Mouse (Mus musculus) neural tube, embryonic 14.5 days (tissue): ENCODE data around the gene Zfp740. TPM values are rescaled to one million over a fixed set of nuclear protein-coding genes. Genes with fewer than 3 reads are reported as not detected.

Experiments used
- ATAC-seq: fragments of 200-750 bp; cut with Nextera tagmentation; 2 replicates; pipeline ENCODE4 v1.8.0; 2017; ENCODE audit warnings: low read depth, mild to moderate bottlenecking, moderate TSS enrichment, moderate library complexity
- H3K27ac ChIP-seq: fragments of 300-500 bp; sonication (generic); 2 replicates; pipeline ENCODE4 v1.5.1; 2014; ENCODE audit warnings: low read depth, mild to moderate bottlenecking, control low read depth, low read length, moderate library complexity, mixed read lengths
- H3K27me3 ChIP-seq: fragments of 300-500 bp; sonication (generic); 2 replicates; pipeline ENCODE4 v1.6.1; 2014; ENCODE audit warnings: low read length; ENCODE audit not compliant: control insufficient read depth, insufficient read depth
- H3K36me3 ChIP-seq: fragments of 300-500 bp; sonication (generic); 2 replicates; pipeline ENCODE4 v1.6.1; 2014; ENCODE audit warnings: low read length, mixed read lengths; ENCODE audit not compliant: control insufficient read depth, insufficient read depth
- H3K4me1 ChIP-seq: fragments of 300-500 bp; sonication (generic); 2 replicates; pipeline ENCODE4 v1.6.1; 2014; ENCODE audit warnings: low read length; ENCODE audit not compliant: control insufficient read depth, insufficient read depth
- H3K4me2 ChIP-seq: fragments of 300-500 bp; sonication (generic); 2 replicates; pipeline ENCODE4 v1.6.1; 2014; ENCODE audit warnings: mild to moderate bottlenecking, low read depth, low read length, control low read depth
- H3K4me3 ChIP-seq: fragments of 300-500 bp; sonication (generic); 2 replicates; pipeline ENCODE4 v1.5.1; 2014; ENCODE audit warnings: low read depth, low read length, control low read depth, mixed read lengths
- H3K9ac ChIP-seq: fragments of 300-500 bp; sonication (generic); replicated peaks from 2 replicates; pipeline ENCODE4 v1.6.1; 2014; ENCODE audit warnings: low read depth, mild to moderate bottlenecking, control low read depth, low read length, mixed read lengths
- H3K9me3 ChIP-seq: fragments of 300-500 bp; sonication (generic); 2 replicates; pipeline ENCODE4 v1.6.1; 2016; ENCODE audit warnings: low read length; ENCODE audit not compliant: control insufficient read depth
- WGBS: fragments of 180-500 bp; shearing (Covaris S2); extraction: QIAGEN DNeasy Blood & Tissue Kit; methylation state at CpG from one replicate; pipeline ENCODE4 v1.1.7; 2014; 5-methylcytosine and 5-hydroxymethylcytosine counted together
- polyA plus RNA-seq: library from polyadenylated mRNA; unstranded; fragments of >200 nt; fragmentation: Nextera tagmentation; extraction: Ambion mirVana; gene quantifications from 2 replicates; pipeline ENCODE4 v1.2.1, GENCODE M21; 2014

The Zfp740 gene
- polyA plus RNA-seq, 1 experiment from 2014 or later = 38.2 TPM

DNA sequence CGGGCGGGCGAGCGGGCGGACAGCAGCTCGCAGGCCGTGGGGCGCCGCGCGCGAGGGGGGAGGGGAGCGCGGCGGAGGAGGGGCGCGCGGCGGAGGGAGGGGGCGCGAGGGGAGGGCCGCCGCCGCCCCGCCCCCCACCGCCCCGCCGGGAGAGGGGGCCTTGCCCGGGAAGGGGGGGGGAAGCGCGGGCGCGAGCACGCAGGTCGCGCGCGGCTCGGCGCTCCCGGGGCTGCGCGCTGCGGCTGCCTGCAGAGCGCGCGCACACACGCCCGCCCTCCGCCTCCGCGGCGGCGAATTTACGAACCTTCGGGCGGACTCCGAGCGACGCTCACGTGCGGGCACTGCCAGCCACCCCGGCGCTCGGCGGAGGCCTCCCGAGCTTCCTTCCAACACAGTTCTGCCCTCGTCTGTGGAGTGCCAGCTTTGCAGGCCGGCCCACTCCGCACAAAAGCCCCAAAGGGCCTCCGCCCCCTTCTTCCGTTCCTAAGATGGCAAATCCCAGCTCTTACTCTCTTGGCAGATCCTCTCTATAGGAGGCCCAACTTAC, 859 bp downstream of the Zfp740 start:
- H3K4me1 ChIP-seq = peaks cover 42% of the 10 kb centered on the region
- no peaks in the 10 kb centered on the region for H3K9me3 ChIP-seq
- peak overlapping the region; percentile 98 for H3K27ac ChIP-seq
- 0% methylated on average over 13 of the region's 72 CpGs for WGBS
- H3K4me2 ChIP-seq = peak overlapping the region; percentile 84
- no peaks in the 10 kb centered on the region for H3K27me3 ChIP-seq
- H3K36me3 ChIP-seq = peaks cover 11% of the 10 kb centered on the region
- H3K4me3 ChIP-seq = peak overlapping the region; percentile 79
- peak; percentile 47 for ATAC-seq
- peak overlapping the region; percentile 83 for H3K9ac ChIP-seq

DNA sequence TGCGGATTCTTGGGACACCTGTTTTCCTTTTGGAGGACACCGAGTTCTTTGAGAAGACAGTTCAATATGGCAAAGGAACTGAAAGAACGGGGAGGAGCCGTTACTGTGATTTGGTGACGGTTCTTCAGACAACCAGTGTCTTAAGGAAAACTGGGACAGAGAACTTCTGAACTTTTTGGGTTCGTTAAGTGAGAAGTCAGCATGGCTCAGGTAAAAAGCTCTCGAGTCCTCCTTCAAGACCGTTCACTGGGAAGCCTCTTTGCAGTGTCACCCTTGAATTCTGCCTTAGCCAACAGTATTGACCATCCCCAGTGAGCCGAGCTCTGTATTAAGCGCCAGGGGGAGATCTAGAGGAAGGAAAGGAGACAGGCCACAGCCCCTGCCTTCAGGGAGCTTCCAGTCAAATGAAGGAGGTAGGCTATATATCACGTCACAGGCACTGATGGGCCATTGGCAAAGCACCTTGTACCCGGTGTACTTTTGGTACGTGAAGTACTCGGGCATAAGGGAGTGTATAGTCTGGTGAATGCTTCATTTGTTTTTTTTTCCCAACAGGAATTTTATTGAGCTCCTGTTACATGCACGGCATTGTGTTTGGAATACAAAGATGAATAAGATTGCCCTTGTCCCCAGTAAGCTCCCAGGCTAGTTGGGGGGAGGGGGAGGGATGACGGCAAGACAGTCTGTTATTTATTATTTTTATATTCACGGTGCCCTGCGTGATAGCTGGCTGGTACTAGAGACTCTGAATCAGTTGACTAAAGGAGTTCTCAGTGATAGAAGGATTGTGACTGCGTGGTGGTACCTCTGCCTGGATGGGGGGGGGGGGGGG, 1.8 kb downstream of the Zfp740 start, which contains the start of gene Csad:
Gene Csad, minus strand, starts transcription at position 51 of the 832 bp plus-strand sequence.
- H3K9ac ChIP-seq = peak within 1 kb of the TSS; percentile 83
- peaks cover 17% of the 10 kb centered on the region for H3K36me3 ChIP-seq
- no peak for ATAC-seq

DNA sequence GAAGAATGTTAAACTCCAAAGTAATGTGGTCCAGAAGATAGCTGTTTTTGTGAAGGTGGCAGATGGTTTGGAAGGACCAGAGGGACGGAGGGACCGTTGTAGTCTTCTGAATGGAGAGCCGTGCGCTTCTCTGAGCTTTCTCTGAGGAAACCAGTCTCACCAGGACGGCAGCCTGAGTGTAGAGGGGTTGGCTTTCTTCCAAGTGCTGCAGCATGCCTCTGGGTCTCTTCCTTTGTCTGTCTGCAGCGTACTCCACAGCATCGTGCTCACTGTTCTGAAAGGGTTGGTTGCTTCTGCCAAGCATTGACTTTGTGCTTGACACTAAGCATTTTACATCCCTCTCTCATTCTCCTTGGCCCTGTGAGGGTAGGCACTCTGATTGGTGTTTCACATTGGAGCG, 2.7 kb downstream of the Zfp740 start:
- no peaks in the 10 kb centered on the region for H3K27me3 ChIP-seq
- peaks cover 42% of the 10 kb centered on the region for H3K4me1 ChIP-seq
- H3K36me3 ChIP-seq = peaks cover 21% of the 10 kb centered on the region
- peak overlapping the region; percentile 79 for H3K4me3 ChIP-seq
- peak overlapping the region; percentile 26 for H3K9ac ChIP-seq
- peak; percentile 57 for ATAC-seq
- peak overlapping the region; percentile 74 for H3K27ac ChIP-seq
- 25% methylated on average over 8 of the region's 8 CpGs for WGBS
- peak overlapping the region; percentile 84 for H3K4me2 ChIP-seq
- H3K9me3 ChIP-seq = no peaks in the 10 kb centered on the region

More for the DNA sequence above, 1.8 kb downstream of the Zfp740 start, which contains the start of gene Csad:
- peak within 1 kb of the TSS; percentile 98 for H3K27ac ChIP-seq
- peak within 1 kb of the TSS; percentile 84 for H3K4me2 ChIP-seq
- no peaks in the 10 kb centered on the region for H3K9me3 ChIP-seq
- 45% methylated on average over 19 of the region's 19 CpGs for WGBS
- H3K27me3 ChIP-seq = no peaks in the 10 kb centered on the region
- H3K4me1 ChIP-seq = peaks cover 42% of the 10 kb centered on the region
- peak within 1 kb of the TSS; percentile 79 for H3K4me3 ChIP-seq

DNA sequence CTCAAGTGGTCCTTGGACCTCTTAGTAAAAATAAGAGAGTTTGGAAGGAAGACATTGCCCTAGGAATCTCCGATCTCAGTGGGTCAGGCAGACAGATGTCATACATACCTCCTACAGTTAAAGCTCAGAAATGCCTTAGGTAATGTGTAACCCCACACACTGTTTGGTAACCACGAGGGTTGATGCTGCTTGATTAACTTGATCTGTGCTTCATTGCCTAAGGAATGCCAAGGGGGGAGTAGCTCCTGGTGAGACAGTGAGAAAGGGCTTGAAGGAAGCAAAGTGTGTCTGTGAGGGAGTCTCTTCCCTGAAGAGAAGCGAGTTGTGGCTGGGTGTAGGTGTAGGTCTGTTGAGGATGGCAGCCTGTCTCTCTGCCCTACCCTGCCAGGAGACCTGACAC, 4.3 kb downstream of the Zfp740 start:
- 80% methylated on average over 3 of the region's 3 CpGs for WGBS
- Histone ChIP-seq H3K4me3 (no peak overlapping the region), H3K9me3 (no peaks in the 10 kb centered on the region), H3K27ac (no peak overlapping the region), H3K27me3 (no peaks in the 10 kb centered on the region), H3K9ac (peak overlapping the region; percentile 16; the same call in 1 of the 2 replicates), H3K4me2 (no peak overlapping the region), H3K4me1 (peaks cover 40% of the 10 kb centered on the region), H3K36me3 (peaks cover 26% of the 10 kb centered on the region)
- no peak for ATAC-seq

DNA sequence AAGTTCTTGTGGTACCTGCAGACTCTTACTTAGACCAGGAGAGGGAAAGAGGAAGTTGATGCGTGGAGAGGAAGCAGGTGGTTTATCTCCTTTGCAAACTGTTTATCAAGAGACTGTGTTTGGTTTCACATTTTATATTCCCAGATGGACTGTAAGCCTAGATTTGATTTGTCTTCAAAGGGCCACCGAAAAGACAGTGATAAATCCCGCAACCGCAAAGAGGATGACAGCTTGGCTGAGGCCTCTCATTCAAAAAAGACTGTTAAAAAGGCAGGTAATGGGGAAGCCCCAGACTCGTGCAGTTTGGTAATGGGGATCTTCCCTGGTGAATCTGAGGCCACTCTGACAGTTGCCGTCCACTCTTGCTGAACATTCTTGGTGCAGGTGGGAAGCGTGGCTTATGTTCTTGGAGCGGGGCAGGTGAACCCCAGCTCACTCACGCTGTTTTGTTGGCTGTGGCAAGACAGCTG, 5.1 kb downstream of the Zfp740 start:
- H3K36me3 ChIP-seq = peaks cover 32% of the 10 kb centered on the region
- no peak overlapping the region for H3K4me2 ChIP-seq
- 85% methylated on average over 9 of the region's 9 CpGs for WGBS
- H3K4me1 ChIP-seq = peaks cover 36% of the 10 kb centered on the region
- H3K27me3 ChIP-seq = no peaks in the 10 kb centered on the region
- H3K4me3 ChIP-seq = no peak overlapping the region
- H3K27ac ChIP-seq = no peak overlapping the region
- no peak for ATAC-seq
- H3K9ac ChIP-seq = peak overlapping the region; percentile 16; the same call in 1 of the 2 replicates
- no peaks in the 10 kb centered on the region for H3K9me3 ChIP-seq

DNA sequence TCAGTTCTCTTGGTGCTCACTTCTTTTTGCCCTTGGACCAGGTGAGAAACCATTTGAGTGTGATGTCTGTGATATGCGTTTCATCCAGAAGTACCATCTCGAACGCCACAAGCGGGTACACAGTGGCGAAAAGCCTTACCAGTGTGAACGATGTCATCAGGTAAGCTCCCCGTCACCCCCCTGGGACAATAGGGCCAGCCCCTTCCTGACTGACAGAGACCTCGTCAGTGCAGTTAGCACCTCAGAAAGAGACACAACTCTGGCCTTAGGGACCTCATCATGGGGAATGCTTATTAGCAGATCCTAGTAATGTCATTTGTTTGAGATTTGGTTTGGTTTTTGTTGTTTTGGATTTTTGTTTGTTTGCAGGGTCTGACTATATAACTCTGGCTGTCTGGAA, 6.1 kb downstream of the Zfp740 start:
- no peak overlapping the region for H3K27ac ChIP-seq
- no peak for ATAC-seq
- H3K27me3 ChIP-seq = no peaks in the 10 kb centered on the region
- H3K9me3 ChIP-seq = no peaks in the 10 kb centered on the region
- no peak overlapping the region for H3K4me3 ChIP-seq
- peaks cover 36% of the 10 kb centered on the region for H3K4me1 ChIP-seq
- no peak overlapping the region for H3K4me2 ChIP-seq
- peaks cover 42% of the 10 kb centered on the region for H3K36me3 ChIP-seq
- H3K9ac ChIP-seq = no peak overlapping the region
- WGBS = 90% methylated on average over 8 of the region's 8 CpGs

DNA sequence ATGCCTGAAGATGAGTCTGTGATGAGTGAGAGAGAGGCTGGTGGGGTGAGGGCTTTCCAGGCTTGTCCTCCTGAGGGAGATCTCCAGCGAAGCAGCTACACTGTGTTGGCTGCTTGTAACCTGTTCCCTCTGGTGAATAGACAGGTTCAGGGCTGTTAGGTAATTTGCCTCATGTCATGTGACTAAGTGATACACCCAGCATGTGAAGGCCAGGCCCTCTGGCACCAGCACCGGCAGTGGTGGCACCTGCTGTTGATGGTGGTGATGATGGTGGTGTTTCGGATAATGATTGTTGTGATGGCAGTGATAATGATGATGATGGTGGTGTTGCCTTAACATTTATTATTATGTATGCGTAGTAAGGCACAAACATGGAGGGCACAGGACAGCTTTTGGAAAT, 7.8 kb downstream of the Zfp740 start:
- WGBS = 90% methylated on average over 4 of the region's 4 CpGs
- Histone ChIP-seq H3K9ac (no peak overlapping the region), H3K4me3 (no peak overlapping the region), H3K9me3 (no peaks in the 10 kb centered on the region), H3K4me1 (peaks cover 20% of the 10 kb centered on the region), H3K4me2 (no peak overlapping the region), H3K36me3 (peaks cover 48% of the 10 kb centered on the region), H3K27me3 (no peaks in the 10 kb centered on the region), H3K27ac (no peak overlapping the region)
- ATAC-seq = no peak

DNA sequence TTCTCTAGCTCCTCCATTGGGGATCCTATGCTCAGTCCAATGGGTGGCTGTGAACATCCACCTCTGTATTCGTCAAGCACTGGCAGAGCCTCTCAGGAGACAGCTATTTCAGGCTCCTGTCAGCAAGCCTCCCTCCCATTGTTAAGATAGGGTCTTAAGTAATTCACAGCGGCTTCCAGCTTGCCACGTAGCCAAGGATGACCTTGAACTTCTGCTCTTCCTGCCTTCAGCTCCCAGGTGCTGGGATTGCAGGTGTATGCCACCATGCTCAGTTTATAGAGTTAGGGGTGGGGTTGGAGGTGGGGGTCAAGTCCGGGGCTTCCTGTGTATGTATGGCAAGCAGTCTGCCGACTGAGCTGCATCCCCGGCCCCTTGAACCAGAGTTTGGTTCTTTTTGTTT, 8.8 kb downstream of the Zfp740 start:
- Histone ChIP-seq H3K36me3 (peaks cover 48% of the 10 kb centered on the region), H3K4me3 (no peak overlapping the region), H3K9ac (no peak overlapping the region), H3K27ac (no peak overlapping the region), H3K4me1 (peaks cover 10% of the 10 kb centered on the region), H3K27me3 (no peaks in the 10 kb centered on the region), H3K4me2 (no peak overlapping the region), H3K9me3 (no peaks in the 10 kb centered on the region)
- ATAC-seq = no peak
- 82% methylated on average over 6 of the region's 6 CpGs for WGBS

DNA sequence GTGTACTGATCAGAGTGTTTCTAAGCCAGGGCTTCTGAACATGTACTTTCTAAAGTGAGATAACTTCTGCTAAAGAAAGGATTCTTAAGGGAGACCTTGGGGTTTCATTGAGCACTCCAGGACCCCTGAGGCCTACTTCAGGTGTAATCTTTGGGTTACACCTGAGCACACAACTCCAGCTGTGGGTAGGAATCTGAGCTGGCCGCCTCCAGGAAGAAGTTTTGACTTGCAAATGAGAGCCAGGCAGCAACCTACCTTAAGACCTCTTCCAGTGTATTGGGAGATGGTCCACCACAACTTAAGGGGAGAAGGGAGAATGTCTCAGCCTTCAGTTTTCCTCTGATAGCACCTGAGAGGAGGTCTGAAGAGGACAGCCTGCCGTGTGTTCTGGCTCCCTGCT, 11.1 kb downstream of the Zfp740 start:
- no peaks in the 10 kb centered on the region for H3K9me3 ChIP-seq
- H3K27ac ChIP-seq = no peak overlapping the region
- no peak overlapping the region for H3K4me2 ChIP-seq
- no peaks in the 10 kb centered on the region for H3K27me3 ChIP-seq
- H3K36me3 ChIP-seq = peaks cover 37% of the 10 kb centered on the region
- no peak for ATAC-seq
- no peaks in the 10 kb centered on the region for H3K4me1 ChIP-seq
- no peak overlapping the region for H3K4me3 ChIP-seq
- no peak overlapping the region for H3K9ac ChIP-seq
- WGBS = 50% methylated on average over 2 of the region's 2 CpGs
